Mouse (Mus musculus): ENCODE measurements around the gene Arhgef3. TPM values are rescaled to one million over a fixed set of nuclear protein-coding genes. Genes with fewer than 3 reads are reported as not detected.
A peak's percentile ranks its signal among the peaks of the same experiment; 100 is the strongest.

The Arhgef3 gene
- total RNA-seq, 2 experiments from 2014 or later: 8.5 to 20.0 TPM

DNA sequence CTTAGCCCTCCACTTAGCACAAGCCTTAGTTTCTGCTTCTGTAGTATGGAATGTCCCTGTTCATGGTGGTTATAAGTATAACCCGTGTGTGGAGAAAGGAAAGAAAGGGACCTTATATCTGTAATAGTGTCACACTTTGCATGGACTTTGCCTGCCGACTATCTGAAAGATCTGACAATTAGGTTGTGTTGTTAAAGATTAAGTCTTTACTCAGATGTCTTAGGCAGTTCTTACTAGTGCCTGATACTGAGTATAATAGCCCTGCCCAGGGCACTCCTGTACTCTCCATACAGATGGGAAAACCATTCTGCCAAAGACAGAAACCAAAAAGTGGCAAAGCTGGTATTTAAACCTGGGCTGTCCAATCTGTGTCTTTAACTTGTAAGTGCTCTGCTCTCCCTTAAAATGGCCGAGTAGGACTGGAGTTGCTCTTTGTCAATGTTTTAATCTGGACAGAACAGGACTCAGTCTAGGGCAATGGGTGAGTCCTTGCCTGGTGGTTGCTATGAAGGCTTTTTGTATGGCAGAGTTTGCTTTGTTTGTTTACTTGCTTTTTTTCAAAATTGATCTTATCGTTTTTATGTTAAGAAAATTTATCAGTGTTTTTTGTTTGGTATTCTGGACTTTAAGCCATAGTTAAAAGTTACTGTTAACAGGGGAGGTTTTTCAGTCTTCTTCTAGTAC, 196.0 kb downstream of the Arhgef3 start:
- no peak for DNase-seq
- TF ChIP-seq CTCF (IDR thresholded peaks at IDR 0.05): no peak
- Histone ChIP-seq H3K4me3 (no peak overlapping the region), H3K27ac (no peak overlapping the region)
- intact Hi-C loops (cut with DNase I): no loop called here

GRCm38 (mm10) chr14:27312380-27312779, 197.7 kb downstream of the Arhgef3 start:
- no peak overlapping the region for H3K4me3 ChIP-seq
- DNase-seq: no peak
- no peak overlapping the region for H3K27ac ChIP-seq
- TF ChIP-seq CTCF (IDR thresholded peaks at IDR 0.05): no peak
- intact Hi-C loops (cut with DNase I): no loop called here

- no peak for TF ChIP-seq CTCF (IDR thresholded peaks at IDR 0.05)
- Histone ChIP-seq H3K4me3 (no peak overlapping the region), H3K27ac (no peak overlapping the region)
- intact Hi-C loops (cut with DNase I): loop anchor here (5.0 kb wide), 1 partner anchor 58 kb away; no protein-coding TSS in a partner anchor
- DNase-seq: peak; percentile 65
These were observed 201.0 kb downstream of the Arhgef3 start for GRCm38 (mm10) chr14:27315737-27316136.

DNA sequence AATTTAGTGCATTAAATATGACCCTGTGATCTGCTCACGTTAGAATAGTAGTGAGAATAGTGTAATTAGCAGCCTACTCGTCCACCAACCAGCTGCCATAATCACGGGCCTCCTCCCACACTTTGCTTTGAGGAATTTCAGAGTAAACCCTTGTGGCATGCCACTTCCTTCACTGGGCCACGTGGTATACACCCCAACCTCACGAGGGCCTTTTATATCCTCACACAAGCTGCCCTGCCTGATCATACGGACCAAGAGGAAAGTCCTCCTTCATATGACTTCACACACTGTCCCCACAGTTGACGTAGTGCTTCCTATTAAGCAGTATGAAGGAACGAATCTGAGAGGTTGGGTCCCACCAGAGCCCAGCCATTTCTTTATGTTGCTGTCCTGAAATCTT, 202.4 kb downstream of the Arhgef3 start:
- Histone ChIP-seq H3K27ac (no peak overlapping the region), H3K4me3 (no peak overlapping the region)
- DNase-seq: no peak
- TF ChIP-seq CTCF (IDR thresholded peaks at IDR 0.05): no peak
- intact Hi-C loops (cut with DNase I): loop anchor here (5.0 kb wide), 1 partner anchor 60 kb away; no protein-coding TSS in a partner anchor

GRCm38 (mm10) chr14:27319386-27319785, 204.7 kb downstream of the Arhgef3 start:
- intact Hi-C loops (cut with DNase I): loop anchor here (5.0 kb wide), 1 partner anchor 62 kb away; no protein-coding TSS in a partner anchor
- TF ChIP-seq CTCF (IDR thresholded peaks at IDR 0.05): no peak
- Histone ChIP-seq H3K4me3 (no peak overlapping the region), H3K27ac (no peak overlapping the region)
- DNase-seq: no peak

- intact Hi-C loops (cut with DNase I): no loop called here
- TF ChIP-seq CTCF (IDR thresholded peaks at IDR 0.05): no peak
- Histone ChIP-seq H3K27ac (no peak overlapping the region), H3K4me3 (no peak overlapping the region)
- no peak for DNase-seq
These were observed 207.3 kb downstream of the Arhgef3 start for GRCm38 (mm10) chr14:27322041-27322440.

GRCm38 (mm10) chr14:27324689-27325088, 210.0 kb downstream of the Arhgef3 start:
- TF ChIP-seq CTCF (IDR thresholded peaks at IDR 0.05): no peak
- intact Hi-C loops (cut with DNase I): no loop called here
- no peak for DNase-seq
- no peak overlapping the region for H3K4me3 ChIP-seq
- peak overlapping the region; percentile 31; the same call in 1 of the 2 replicates for H3K27ac ChIP-seq

GRCm38 (mm10) chr14:27325537-27325936, 210.8 kb downstream of the Arhgef3 start:
- H3K27ac ChIP-seq: peak overlapping the region; percentile 63
- intact Hi-C loops (cut with DNase I): no loop called here
- TF ChIP-seq CTCF (IDR thresholded peaks at IDR 0.05): no peak
- H3K4me3 ChIP-seq: no peak overlapping the region
- no peak for DNase-seq

DNA sequence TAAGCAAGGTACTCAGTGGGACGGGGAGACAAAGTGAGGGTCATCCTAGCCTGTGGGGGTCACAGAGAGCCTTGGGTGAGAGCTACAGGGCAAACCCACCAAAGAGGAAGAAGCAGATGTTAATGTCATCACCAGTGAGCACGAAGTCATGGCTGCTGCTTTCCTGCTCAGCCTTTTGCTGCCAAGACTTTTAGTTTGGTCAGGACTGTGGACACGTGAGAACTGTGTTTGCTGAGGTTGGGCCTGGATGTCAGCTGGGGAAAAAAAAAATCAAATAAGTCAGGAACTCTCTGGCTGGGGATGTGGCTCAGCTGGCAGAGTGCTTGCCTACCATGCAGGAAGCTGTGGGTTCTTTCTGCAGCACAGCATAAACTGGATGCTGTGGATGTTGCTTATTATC, 213.2 kb downstream of the Arhgef3 start:
- no peak for TF ChIP-seq CTCF (IDR thresholded peaks at IDR 0.05)
- Histone ChIP-seq H3K4me3 (no peak overlapping the region), H3K27ac (no peak overlapping the region)
- intact Hi-C loops (cut with DNase I): no loop called here
- peak; percentile 27 for DNase-seq

DNA sequence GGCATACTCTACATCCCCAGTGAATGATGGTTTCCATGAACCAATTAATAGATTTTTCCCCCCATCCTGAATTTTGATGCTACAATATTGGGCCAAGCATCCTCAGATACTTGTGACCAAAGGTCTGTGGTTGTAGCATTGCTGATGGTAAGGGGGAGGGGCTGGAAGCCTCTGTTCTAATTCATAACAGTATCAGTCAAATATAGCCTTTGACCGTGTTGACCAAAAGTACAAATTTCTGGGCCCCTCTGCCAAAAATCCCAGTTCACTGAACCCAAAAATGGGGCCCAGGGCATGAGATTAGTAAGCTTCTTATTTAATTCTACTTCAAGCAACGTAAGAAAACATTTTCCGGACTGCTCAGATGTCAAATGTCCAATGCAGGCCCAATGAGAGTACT, 214.3 kb downstream of the Arhgef3 start:
- Histone ChIP-seq H3K4me3 (no peak overlapping the region), H3K27ac (no peak overlapping the region)
- TF ChIP-seq CTCF (IDR thresholded peaks at IDR 0.05): no peak
- intact Hi-C loops (cut with DNase I): no loop called here
- DNase-seq: no peak

DNA sequence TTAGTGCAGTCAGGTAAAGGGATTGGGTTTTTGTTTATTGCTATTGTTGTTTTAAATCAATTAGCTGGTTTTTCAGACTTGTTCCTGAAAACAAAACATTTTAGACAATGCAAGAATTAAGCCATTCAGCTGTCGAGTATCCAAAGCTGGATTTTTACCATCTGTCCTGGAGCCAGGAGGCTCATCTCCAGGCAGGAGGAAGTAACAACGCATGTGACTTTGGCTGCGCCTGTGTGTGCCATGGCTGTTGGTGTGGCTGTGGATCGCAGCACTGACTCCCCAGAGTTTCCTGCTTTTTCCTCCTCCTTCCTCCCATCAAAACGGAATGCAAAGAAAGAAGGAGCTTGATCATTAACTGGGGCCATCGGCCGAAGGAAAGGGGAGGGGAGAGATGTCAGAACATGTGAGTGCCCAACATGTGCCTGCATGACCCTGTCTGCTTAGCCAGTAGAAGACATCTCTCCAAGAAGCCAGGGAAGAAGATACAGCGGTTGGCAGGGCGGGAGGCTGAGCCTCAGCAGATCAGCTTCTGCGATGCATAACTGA, 216.9 kb downstream of the Arhgef3 start:
- Histone ChIP-seq H3K4me3 (no peak overlapping the region), H3K27ac (no peak overlapping the region; the same call in 1 of the 2 replicates)
- peak; percentile 50 for DNase-seq
- intact Hi-C loops (cut with DNase I): no loop called here
- no peak for TF ChIP-seq CTCF (IDR thresholded peaks at IDR 0.05)

GRCm38 (mm10) chr14:27332359-27332987, 217.8 kb downstream of the Arhgef3 start:
- Histone ChIP-seq H3K4me3 (no peak overlapping the region), H3K27ac (peak overlapping the region; percentile 38; the same call in 1 of the 2 replicates)
- DNase-seq: peak; percentile 45
- TF ChIP-seq CTCF (IDR thresholded peaks at IDR 0.05): no peak
- intact Hi-C loops (cut with DNase I): no loop called here
